Mouse (Mus musculus) liver, adult 2 months (tissue): ENCODE data around the gene Mrpl1.

Experiments used
- CTCF ChIP-seq: fragments of 200-500 bp; IDR thresholded peaks from 2 replicates; pipeline ENCODE4 v1.5.1; 2011; ENCODE audit warnings: low read depth, low read length, control low read depth
- POLR2A ChIP-seq: fragments of 200-500 bp; IDR thresholded peaks from 2 replicates; pipeline ENCODE4 v1.6.1; 2011; ENCODE audit warnings: low read length, control low read depth; ENCODE audit not compliant: insufficient read depth; ENCODE audit errors: extremely low read depth

GRCm38 (mm10) chr5:96221812-96222585, 12.7 kb downstream of the Mrpl1 start:
- TF ChIP-seq CTCF (no peak), POLR2A (no peak)
